Mouse (Mus musculus): Measurements from ENCODE around the gene Rabggtb. TPM values are rescaled to one million over a fixed set of nuclear protein-coding genes. Genes with fewer than 3 reads are reported as not detected.

Gene Rabggtb
- polyA plus RNA-seq, 1 experiment from 2014 or later, result 45.8 TPM

Other genes starting within 250 kb of the Rabggtb start
- 22.7 and 26.9 TPM in 2 replicates for gene St6galnac3, start 187.8 kb downstream of the Rabggtb start, polyA plus RNA-seq (2016; fragmentation: Nextera tagmentation; extraction: Ambion mirVana)
- 0.13 TPM in 1 of 2 replicates, not detected in the other for gene Asb17, start 68.8 kb downstream of the Rabggtb start, polyA plus RNA-seq (2016; fragmentation: Nextera tagmentation; extraction: Ambion mirVana)
- 0.15 and 0.22 TPM in 2 replicates for gene Msh4, start 6.9 kb downstream of the Rabggtb start, polyA plus RNA-seq (2016; fragmentation: Nextera tagmentation; extraction: Ambion mirVana)
- 43.4 and 45.1 TPM in 2 replicates for gene Acadm, start 31.6 kb upstream of the Rabggtb start, polyA plus RNA-seq (2016; fragmentation: Nextera tagmentation; extraction: Ambion mirVana)
- 4.7 and 4.8 TPM in 2 replicates for gene Slc44a5, start 60.4 kb upstream of the Rabggtb start, polyA plus RNA-seq (2016; fragmentation: Nextera tagmentation; extraction: Ambion mirVana)

All from forebrain, embryonic 12.5 days (tissue).